Mouse (Mus musculus) B cell, adult 67 days (primary cell): ENCODE data around the gene Lce1h. TPM values are rescaled to one million over a fixed set of nuclear protein-coding genes. Genes with fewer than 3 reads are reported as not detected.

Experiments
- total RNA-seq, 2 experiments: library from RNA; stranded (reverse); gene quantifications; 4 replicates each; pipeline ENCODE4 v1.2.4; 2023

Gene Lce1h
- not detected for total RNA-seq

DNA sequence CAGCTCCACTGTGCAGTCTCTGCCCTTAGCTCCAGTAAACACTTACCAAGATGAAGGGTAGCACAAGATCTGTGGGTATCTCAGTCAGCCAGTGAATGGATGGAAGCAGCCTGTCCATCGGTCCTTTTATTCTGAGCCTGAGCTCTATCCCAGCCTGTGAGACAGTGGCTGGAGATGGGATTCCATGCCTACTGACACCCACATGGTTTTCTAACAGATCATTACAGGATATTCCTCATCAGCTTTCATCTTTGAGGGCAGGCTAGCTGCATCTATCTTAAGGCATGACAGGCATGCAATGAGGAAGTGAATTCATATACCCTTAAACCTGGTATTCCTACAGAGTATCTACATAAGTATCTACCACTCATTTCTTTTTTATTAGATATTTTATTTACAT, at the start of gene Lce1h:
Gene Lce1h (minus strand): TSS at position 101 of the 400 bp plus-strand sequence.

DNA sequence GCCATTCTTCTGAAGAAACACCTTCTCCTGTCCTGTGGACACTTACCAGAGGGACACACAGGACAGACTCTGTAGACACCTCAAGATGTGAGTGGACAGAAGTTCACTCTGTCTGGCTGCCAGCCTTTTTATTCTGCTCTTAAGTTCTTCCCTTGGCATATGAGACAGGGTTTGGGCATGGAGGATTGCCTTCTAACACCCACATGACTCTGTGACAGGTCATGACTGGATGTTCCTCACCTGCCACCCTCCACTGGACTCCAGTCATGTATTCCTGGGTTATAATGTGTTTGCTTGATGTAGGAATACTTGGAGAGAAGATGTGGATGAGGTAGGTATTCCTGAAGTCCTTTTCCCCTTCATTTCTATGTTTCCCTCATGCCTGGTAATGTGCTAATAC, 42.9 kb upstream of the Lce1h start, which contains the start of gene Lce1k:
Gene Lce1k (minus strand): TSS at position 101 of the 400 bp plus-strand sequence.

DNA sequence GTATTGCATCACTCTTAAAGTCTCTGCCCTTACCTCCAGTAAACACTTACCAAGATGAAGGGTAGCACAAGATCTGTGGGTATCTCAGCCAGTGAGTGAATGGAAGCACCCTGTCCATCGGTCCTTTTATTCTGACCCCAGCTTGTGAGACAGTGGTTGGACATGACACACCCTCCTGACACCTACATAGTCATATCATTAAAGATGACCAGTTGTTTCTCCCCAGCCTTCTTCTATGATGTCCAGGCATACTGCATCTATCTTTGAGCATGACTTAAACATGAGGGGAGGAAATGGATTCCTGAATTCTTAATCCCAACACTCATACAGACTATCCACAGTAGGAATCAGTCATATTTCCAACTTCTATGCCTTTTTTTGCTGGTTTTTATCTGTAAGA, 25.5 kb upstream of the Lce1h start, which contains the start of gene Lce1j:
Gene Lce1j (minus strand): TSS at position 101 of the 400 bp plus-strand sequence.

DNA sequence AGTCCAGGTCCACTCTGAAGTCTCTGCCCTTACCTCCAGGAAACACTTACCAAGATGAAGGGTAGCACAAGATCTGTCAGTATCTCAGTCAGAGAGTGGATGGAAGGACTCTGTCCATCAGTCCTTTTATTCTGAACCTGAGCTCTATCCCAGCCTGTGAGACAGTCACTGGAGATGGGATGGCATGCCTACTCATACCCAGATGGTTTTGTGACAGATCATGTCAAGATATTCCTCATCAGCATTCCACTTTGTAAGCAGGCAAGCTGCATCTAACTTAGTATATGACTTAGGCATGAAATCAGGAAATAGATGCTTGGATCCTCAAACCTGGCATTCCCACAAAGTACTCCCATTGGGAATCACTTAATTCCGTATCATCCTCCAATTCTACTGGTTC, 13.9 kb upstream of the Lce1h start, which contains the start of gene Lce1i:
Gene Lce1i (minus strand): TSS at position 101 of the 400 bp plus-strand sequence.

DNA sequence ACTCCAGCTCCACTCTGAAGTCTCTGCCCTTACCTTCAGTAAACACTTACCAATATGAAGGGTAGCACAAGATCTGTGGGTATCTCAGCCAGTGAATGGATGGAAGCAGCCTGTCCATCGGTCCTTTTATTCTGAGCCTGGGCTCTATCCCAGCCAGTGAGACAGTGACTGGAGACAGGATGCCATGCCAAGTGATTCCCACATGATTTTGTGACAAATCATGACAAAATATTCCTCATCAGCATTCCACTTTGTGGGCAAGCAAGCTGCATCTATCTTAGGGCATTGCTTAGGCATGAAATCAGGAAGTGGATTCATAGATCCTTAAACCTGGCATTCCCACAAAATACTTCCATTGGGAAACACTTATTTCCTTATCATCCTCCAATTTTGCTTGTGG, 12.6 kb downstream of the Lce1h start, which contains the start of gene Lce1g:
Gene Lce1g (minus strand): TSS at position 101 of the 400 bp plus-strand sequence.

DNA sequence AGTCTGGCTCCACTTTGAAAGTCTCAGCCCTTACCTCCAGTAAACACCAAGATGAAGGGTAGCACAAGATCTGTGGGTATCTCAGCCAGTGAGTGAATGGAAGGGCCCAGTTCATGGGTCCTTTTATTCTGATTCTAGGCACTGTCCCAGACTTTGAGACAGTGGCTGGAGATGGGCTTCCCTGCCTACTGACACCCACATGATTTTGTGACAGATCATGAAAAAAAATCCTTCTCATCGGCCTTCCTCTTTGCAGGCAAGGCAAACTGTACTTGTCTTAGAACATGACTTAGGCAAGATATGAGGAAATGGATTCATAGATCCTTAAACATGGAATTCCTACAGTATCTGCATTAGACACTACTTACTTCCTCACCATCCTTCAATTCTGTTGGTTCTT, 25.9 kb downstream of the Lce1h start, which contains the start of gene Gm38119:
Gene Gm38119 (minus strand): TSS at position 101 of the 400 bp plus-strand sequence.

DNA sequence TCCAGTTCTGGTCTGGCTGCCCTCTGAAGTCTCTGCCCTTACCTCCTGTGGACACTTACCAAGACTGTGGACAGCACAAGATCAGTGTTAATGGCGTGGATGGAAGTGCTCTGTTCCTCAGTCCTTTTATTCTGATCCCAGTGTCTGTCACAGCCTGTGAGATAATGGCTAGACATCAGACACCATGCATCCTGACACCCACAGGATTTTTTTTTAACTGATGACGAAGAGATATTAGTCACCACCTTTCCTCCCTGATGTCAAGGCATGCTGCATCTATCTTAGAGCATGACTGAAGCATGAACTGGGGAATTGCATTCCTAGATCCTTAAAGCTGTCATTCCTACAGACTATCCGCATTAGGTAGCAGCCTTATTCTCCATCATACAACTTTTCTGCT, 44.6 kb downstream of the Lce1h start, which contains the start of gene Lce1f:
Gene Lce1f (minus strand): TSS at position 101 of the 400 bp plus-strand sequence.

Other genes starting within 250 kb of the Lce1h start
- gene 2310046K23Rik, start 230.6 kb downstream of the Lce1h start, total RNA-seq, result not detected
- not detected for gene Ivl, start 191.3 kb downstream of the Lce1h start, total RNA-seq
- gene Smcp, start 176.1 kb downstream of the Lce1h start, total RNA-seq, result not detected
- not detected for gene 2210017I01Rik, start 157.6 kb downstream of the Lce1h start, total RNA-seq
- not detected for gene Lce6a, start 143.4 kb downstream of the Lce1h start, total RNA-seq
- gene Lce1a1, start 116.8 kb downstream of the Lce1h start, total RNA-seq, result not detected
- gene Lce1b, start 108.1 kb downstream of the Lce1h start, total RNA-seq, result not detected
- gene Lce1a2, start 94.8 kb downstream of the Lce1h start, total RNA-seq, result not detected
- gene Lce1c, start 85.8 kb downstream of the Lce1h start, total RNA-seq, result not detected
- gene Lce1d, start 77.9 kb downstream of the Lce1h start, total RNA-seq, result not detected
- gene Lce1e, start 56.0 kb downstream of the Lce1h start, total RNA-seq, result not detected
- not detected for gene Lce1f, start 44.7 kb downstream of the Lce1h start, total RNA-seq
- gene Gm38119, start 26.0 kb downstream of the Lce1h start, total RNA-seq, result not detected
- gene Lce1g, start 12.7 kb downstream of the Lce1h start, total RNA-seq, result not detected
- not detected for gene Lce1i, start 13.8 kb upstream of the Lce1h start, total RNA-seq
- not detected for gene Lce1j, start 25.4 kb upstream of the Lce1h start, total RNA-seq
- gene Lce1k, start 42.8 kb upstream of the Lce1h start, total RNA-seq, result not detected
- gene Kprp, start 62.2 kb upstream of the Lce1h start, total RNA-seq, result not detected
- not detected for gene Lce1l, start 86.2 kb upstream of the Lce1h start, total RNA-seq
- gene 2310050C09Rik, start 105.2 kb upstream of the Lce1h start, total RNA-seq, result not detected
- not detected for gene Lce3a, start 161.2 kb upstream of the Lce1h start, total RNA-seq
- gene Lce3b, start 167.9 kb upstream of the Lce1h start, total RNA-seq, result not detected
- not detected for gene Lce3c, start 179.4 kb upstream of the Lce1h start, total RNA-seq
- not detected for gene Lce3d, start 192.3 kb upstream of the Lce1h start, total RNA-seq
- not detected for gene Lce3e, start 202.0 kb upstream of the Lce1h start, total RNA-seq
- gene Lce3f, start 227.2 kb upstream of the Lce1h start, total RNA-seq, result not detected